Mouse (Mus musculus): ENCODE measurements around the gene Sufu. TPM values are rescaled to one million over a fixed set of nuclear protein-coding genes. Genes with fewer than 3 reads are reported as not detected.

Sufu gene
- total and polyA plus RNA-seq, 3 experiments: 11.4 to 42.5 TPM; not detected in 1

- peak; percentile 44; the same call in 1 of the 2 replicates for TF ChIP-seq NRF1 (IDR thresholded peaks at IDR 0.05; ENCODE audit: insufficient read depth, low read depth, low read length, poor library complexity, severe bottlenecking)
- TF ChIP-seq E2F4 (IDR thresholded peaks at IDR 0.05; ENCODE audit: borderline replicate concordance, low read depth, low read length): no peak
- TF ChIP-seq MYC (IDR thresholded peaks at IDR 0.05; ENCODE audit: low read depth, low read length): peak; percentile 88
- no peak for TF ChIP-seq USF2 (IDR thresholded peaks at IDR 0.05; ENCODE audit: borderline replicate concordance in 1 of 2, insufficient read depth in 1 of 2, low read depth in 1 of 2, low read length in 2 of 2)
- no peak for TF ChIP-seq ZMIZ1 (IDR thresholded peaks at IDR 0.05; ENCODE audit: low read depth, low read length)
- TF ChIP-seq CHD2 (IDR thresholded peaks at IDR 0.05; ENCODE audit: low read length): no peak
- TF ChIP-seq JUND (IDR thresholded peaks at IDR 0.05; ENCODE audit: low read depth, low read length): no peak
- TF ChIP-seq CHD1 (IDR thresholded peaks at IDR 0.05; ENCODE audit: low read depth, low read length): no peak
- peak; percentile 71 for TF ChIP-seq MAX (IDR thresholded peaks at IDR 0.05; ENCODE audit: low read length)
- no peak for TF ChIP-seq ZKSCAN1 (IDR thresholded peaks at IDR 0.05; ENCODE audit: low read depth, low read length)
- TF ChIP-seq MEF2A (IDR thresholded peaks at IDR 0.05; ENCODE audit: extremely low read depth, insufficient replicate concordance, low read depth, low read length, poor library complexity, severe bottlenecking): no peak
- TF ChIP-seq MAFK (IDR thresholded peaks at IDR 0.05; ENCODE audit: borderline replicate concordance, low read depth, low read length): no peak
- no peak for TF ChIP-seq GABPA (IDR thresholded peaks at IDR 0.05; ENCODE audit: low read depth, low read length)
- TF ChIP-seq HCFC1 (IDR thresholded peaks at IDR 0.05; ENCODE audit: low read depth, low read length): no peak; the same call in 1 of the 2 replicates
- no peak; the same call in 1 of the 2 replicates for TF ChIP-seq KAT2A (conservative IDR thresholded peaks at IDR 0.05; ENCODE audit: low read depth, low read length)
- TF ChIP-seq POLR2A (IDR thresholded peaks at IDR 0.05; ENCODE audit: control insufficient read depth in 1 of 2, insufficient read depth in 1 of 2, low read depth in 1 of 2, low read length in 2 of 2, poor library complexity in 1 of 2): peak; percentile 36 to 80; a peak in 3 of 4 replicates
- peak; percentile 87 for TF ChIP-seq ETS1 (IDR thresholded peaks at IDR 0.05; ENCODE audit: low read depth, low read length)
- TF ChIP-seq SMC3 (IDR thresholded peaks at IDR 0.05; ENCODE audit: low read depth, low read length): no peak
- TF ChIP-seq EP300 (IDR thresholded peaks at IDR 0.05; ENCODE audit: low read depth in 1 of 2, low read length in 2 of 2): peak in 1 of 2 experiments; percentile 5; a peak in 2 of 4 replicates
- TF ChIP-seq BHLHE40 (IDR thresholded peaks at IDR 0.05; ENCODE audit: borderline replicate concordance, low read depth, low read length): peak; percentile 90
These were observed 105.9 kb downstream of the Sufu start (continued) for GRCm38 (mm10) chr19:46502471-46503166.

GRCm38 (mm10) chr19:46503351-46504084 lies 106.8 kb downstream of the Sufu start:
- Histone ChIP-seq H3K79me2 (ENCODE audit: control insufficient read depth, insufficient read depth, low read length, poor library complexity) (peaks cover 77% of the 10 kb centered on the region), H3K36me3 (ENCODE audit: control insufficient read depth in 1 of 2, insufficient read depth in 2 of 2, low read length in 2 of 2) (peaks cover 5 to 21% of the 10 kb centered on the region in 2 experiments), H3K27ac (ENCODE audit: control insufficient read depth, low read depth, low read length) (peak overlapping the region; percentile 90), H3K9ac (ENCODE audit: control insufficient read depth, low read depth, low read length, poor library complexity, severe bottlenecking) (peak overlapping the region; percentile 97), H3K27me3 (ENCODE audit: control insufficient read depth in 1 of 2, insufficient read depth in 2 of 2, low read length in 2 of 2) (no peaks in the 10 kb centered on the region), H3K4me1 (ENCODE audit: control insufficient read depth in 1 of 2, insufficient read depth in 2 of 2, low read length in 2 of 2) (peaks cover 6 to 35% of the 10 kb centered on the region in 2 experiments; a peak in 3 of 4 replicates), H3K9me3 (replicated peaks; ENCODE audit: insufficient read depth, low read length) (no peaks in the 10 kb centered on the region), H3K4me3 (ENCODE audit: control insufficient read depth in 1 of 2, insufficient read depth in 1 of 2, low read depth in 2 of 2, low read length in 2 of 2) (peak overlapping the region; percentile 76 to 82)
- peak; percentile 98 for DNase-seq (ENCODE audit: low read depth, low spot score)
- TF ChIP-seq MYB (IDR thresholded peaks at IDR 0.05; ENCODE audit: low read depth, low read length) (no peak), EP300 (IDR thresholded peaks at IDR 0.05; ENCODE audit: low read depth in 1 of 2, low read length in 2 of 2) (peak; percentile 62 to 79), MXI1 (IDR thresholded peaks at IDR 0.05; ENCODE audit: low read depth, low read length) (peak; percentile 5), ETS1 (IDR thresholded peaks at IDR 0.05; ENCODE audit: low read depth, low read length) (peak; percentile 90), RCOR1 (IDR thresholded peaks at IDR 0.05; ENCODE audit: low read depth, low read length) (peak; percentile 74; the same call in 1 of the 2 replicates), ELF1 (IDR thresholded peaks at IDR 0.05; ENCODE audit: low read depth, low read length) (peak; percentile 59), ZC3H11A (IDR thresholded peaks at IDR 0.05; ENCODE audit: low read depth, low read length) (no peak), CHD2 (IDR thresholded peaks at IDR 0.05; ENCODE audit: low read length) (peak; percentile 7; the same call in 1 of the 2 replicates), TBP (IDR thresholded peaks at IDR 0.05; ENCODE audit: low read depth, low read length) (peak; percentile 66), JUND (IDR thresholded peaks at IDR 0.05; ENCODE audit: low read depth, low read length) (no peak), GABPA (IDR thresholded peaks at IDR 0.05; ENCODE audit: low read depth, low read length) (no peak), USF1 (IDR thresholded peaks at IDR 0.05; ENCODE audit: low read depth, low read length) (no peak), MEF2A (IDR thresholded peaks at IDR 0.05; ENCODE audit: extremely low read depth, insufficient replicate concordance, low read depth, low read length, poor library complexity, severe bottlenecking) (peak; percentile 8; the same call in 1 of the 2 replicates), BHLHE40 (IDR thresholded peaks at IDR 0.05; ENCODE audit: borderline replicate concordance, low read depth, low read length) (peak; percentile 30; the same call in 1 of the 2 replicates), E2F4 (IDR thresholded peaks at IDR 0.05; ENCODE audit: borderline replicate concordance, low read depth, low read length) (no peak), CTCF (IDR thresholded peaks at IDR 0.05 in 2 of 3, conservative IDR thresholded peaks at IDR 0.05 in 1 of 3; ENCODE audit: control insufficient read depth in 1 of 3, insufficient read depth in 1 of 3, low read depth in 2 of 3, low read length in 3 of 3, poor library complexity in 1 of 3, severe bottlenecking in 1 of 3) (no peak), MAZ (IDR thresholded peaks at IDR 0.05; ENCODE audit: low read depth, low read length) (peak; percentile 95), POLR2A (IDR thresholded peaks at IDR 0.05; ENCODE audit: control insufficient read depth in 1 of 2, insufficient read depth in 1 of 2, low read depth in 1 of 2, low read length in 2 of 2, poor library complexity in 1 of 2) (peak; percentile 39 to 63; a peak in 2 of 4 replicates)
